Mouse (Mus musculus): ENCODE measurements around the gene Sars.
A peak's percentile ranks its signal among the peaks of the same experiment; 100 is the strongest.

Sars gene

GRCm38 (mm10) chr3:108392299-108392698 lies 52.7 kb downstream of the Sars start:
- DNase-seq (ENCODE audit: low spot score in 2 of 2), result no peak

DNA sequence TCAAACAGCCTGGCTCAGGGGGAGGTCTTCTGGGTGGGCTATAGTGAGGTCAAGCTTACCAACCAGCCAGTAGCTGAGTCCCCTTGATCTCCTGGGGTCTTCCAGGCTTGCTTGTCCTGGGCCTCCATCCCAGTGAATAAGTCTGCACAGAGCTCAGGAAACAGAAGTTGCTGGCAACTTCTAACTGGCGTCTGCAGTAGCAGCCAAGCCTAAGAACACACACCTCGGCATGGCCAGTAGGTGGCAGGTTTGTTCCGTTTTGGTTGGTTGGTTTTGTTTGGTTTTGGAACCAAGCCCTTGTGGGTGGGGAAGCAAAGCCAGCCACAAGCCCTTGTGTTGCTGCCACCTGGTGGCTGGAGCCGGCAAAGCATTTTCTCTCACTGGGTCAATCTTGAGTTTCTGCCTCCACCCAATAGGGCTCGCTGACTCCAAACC lies 55.9 kb downstream of the Sars start:
- DNase-seq (ENCODE audit: low spot score in 2 of 2), result peak; percentile 87 to 98

DNA sequence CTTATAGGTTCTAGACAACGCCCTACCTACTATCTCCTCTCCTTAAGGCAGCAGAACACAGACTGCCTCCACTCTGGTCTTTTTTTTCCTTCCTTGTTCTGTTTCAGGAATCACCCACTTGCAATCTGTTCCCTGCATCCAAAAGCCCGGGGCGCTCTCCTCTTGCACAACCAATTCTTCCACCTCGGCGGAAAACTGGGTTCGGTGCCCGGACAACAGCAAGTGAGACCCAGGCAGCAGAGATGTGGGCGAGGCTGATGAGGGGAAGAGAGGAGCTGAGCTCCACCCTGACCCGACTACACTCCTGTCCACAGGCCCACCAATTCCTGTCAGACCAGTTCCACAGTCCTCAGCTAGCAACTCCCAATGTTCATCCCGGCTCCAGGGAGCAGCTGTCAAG lies 58.8 kb downstream of the Sars start:
- DNase-seq (ENCODE audit: low spot score in 2 of 2), result peak; percentile 65 to 88

GRCm38 (mm10) chr3:108384425-108384824 lies 60.6 kb downstream of the Sars start:
- DNase-seq (ENCODE audit: low spot score in 2 of 2), result no peak

- peak in 1 of 2 experiments; percentile 90 for DNase-seq (ENCODE audit: low spot score in 2 of 2)
These were observed 61.3 kb downstream of the Sars start, which contains the start of gene Psrc1 for GRCm38 (mm10) chr3:108383485-108384354. Gene Psrc1 (plus strand): TSS chr3:108383839.

DNA sequence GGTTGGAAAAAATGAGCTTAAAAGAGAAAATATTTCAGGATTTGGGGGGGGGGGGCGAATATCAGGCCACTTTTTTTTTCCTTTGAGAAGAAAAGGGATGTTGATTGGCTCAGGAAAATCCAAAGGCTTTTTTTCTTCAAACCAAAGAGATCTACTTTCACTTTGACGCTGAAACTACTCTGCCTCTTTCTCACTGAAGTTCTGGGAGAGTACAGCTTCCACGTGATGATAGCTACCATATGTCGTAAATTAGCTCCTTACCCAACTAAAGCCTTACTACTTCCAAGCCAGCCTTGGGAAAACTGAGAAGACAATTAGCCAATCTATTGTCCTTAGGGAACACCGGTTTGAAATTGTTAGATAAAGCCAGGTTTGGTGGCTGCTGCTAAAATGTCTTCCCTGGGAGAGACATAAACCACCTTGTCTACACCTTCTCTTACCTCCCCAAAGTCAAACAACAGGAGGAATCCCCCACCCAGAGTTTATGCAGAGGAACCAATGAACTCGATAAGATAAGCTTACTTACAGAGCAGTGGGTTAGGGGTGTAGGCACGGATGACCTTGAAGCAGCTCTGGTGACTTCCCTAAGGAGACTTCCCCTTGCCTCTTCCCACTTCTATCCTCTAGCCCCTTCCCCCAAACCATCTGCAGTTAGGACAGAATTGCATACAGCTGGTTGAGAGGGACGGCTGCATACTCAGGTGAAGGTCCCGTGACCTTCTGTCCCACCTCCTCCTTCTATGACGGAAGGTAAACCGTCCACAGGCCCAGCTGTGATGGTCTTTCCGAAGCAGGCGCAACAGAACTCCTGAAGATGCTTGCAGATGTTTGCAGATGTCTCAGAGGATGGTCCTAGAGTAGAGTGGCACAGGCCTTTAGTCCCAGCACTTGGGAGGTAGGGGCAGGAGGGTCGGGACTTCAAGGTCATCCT lies 62.8 kb downstream of the Sars start:
- DNase-seq (ENCODE audit: low spot score in 2 of 2), result no peak

DNA sequence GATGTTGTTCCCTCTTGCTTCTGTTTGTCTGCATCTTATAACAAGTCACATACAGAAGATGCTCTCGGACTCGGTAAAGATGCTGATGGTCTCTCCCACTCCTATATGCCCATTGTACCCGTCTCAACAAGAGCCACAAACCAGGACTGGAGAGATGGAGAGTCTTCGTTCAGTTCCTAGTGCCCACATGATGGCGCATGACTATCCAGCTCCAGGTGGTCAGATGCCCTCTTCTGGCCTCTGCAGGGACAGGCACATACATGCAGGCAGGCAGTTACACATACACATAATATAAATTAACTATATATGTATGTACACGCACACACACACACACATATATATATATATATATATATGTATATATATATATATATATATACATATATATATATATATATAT lies 64.3 kb downstream of the Sars start:
- DNase-seq (ENCODE audit: low spot score in 2 of 2), result no peak

GRCm38 (mm10) chr3:108378875-108379663 lies 65.9 kb downstream of the Sars start:
- DNase-seq (ENCODE audit: low spot score in 2 of 2), result no peak

Measured in left cerebral cortex, adult 9 months (tissue).